Mouse (Mus musculus) olfactory bulb, adult 2 months (tissue): ENCODE measurements around the gene Deup1. TPM values are rescaled to one million over a fixed set of nuclear protein-coding genes. Genes with fewer than 3 reads are reported as not detected.
"Not testable (repeated sequence)": the region's sequence is repeated elsewhere in the genome, so short reads cannot be mapped to it uniquely, and the experiment has no call there.

Source experiments
- H3K27ac ChIP-seq: fragments of 200-500 bp; 2 replicates; pipeline ENCODE4 v1.5.1; 2012; ENCODE audit warnings: low read depth, low read length; ENCODE audit not compliant: insufficient read depth
- H3K4me1 ChIP-seq: fragments of 200-500 bp; 2 replicates; pipeline ENCODE4 v1.6.1; 2012; ENCODE audit warnings: low read length; ENCODE audit not compliant: control insufficient read depth, insufficient read depth
- H3K4me3 ChIP-seq: fragments of 200-500 bp; 2 replicates; pipeline ENCODE4 v1.5.1; 2012; ENCODE audit warnings: mild to moderate bottlenecking, low read depth, low read length, moderate library complexity; ENCODE audit not compliant: insufficient read depth
- CTCF ChIP-seq: fragments of 200-500 bp; IDR thresholded peaks from 2 replicates; pipeline ENCODE4 v1.5.1; 2012; ENCODE audit warnings: low read depth, mild to moderate bottlenecking, low read length, moderate library complexity; ENCODE audit not compliant: insufficient read depth
- POLR2A ChIP-seq: fragments of 200-500 bp; IDR thresholded peaks from 2 replicates; pipeline ENCODE4 v1.6.1; 2012; ENCODE audit warnings: mild to moderate bottlenecking, low read depth, low read length, moderate library complexity; ENCODE audit not compliant: insufficient read depth
- WGBS: fragments of 180-500 bp; shearing (Covaris S2); methylation state at CpG from one replicate; pipeline ENCODE4 v1.1.7; 2018; 5-methylcytosine and 5-hydroxymethylcytosine counted together
- polyA plus RNA-seq: library from polyadenylated mRNA; stranded (reverse); fragments of >200 nt; gene quantifications from 2 replicates; pipeline ENCODE4 v1.2.4, GENCODE M21; 2012; ENCODE audit warnings: low replicate concordance; ENCODE audit not compliant: missing spikeins, insufficient read depth, insufficient read length

The Deup1 gene
- polyA plus RNA-seq, 1 experiment = not detected

GRCm38 (mm10) chr9:15574750-15575454 is 52.8 kb downstream of the Deup1 start:
- H3K27ac ChIP-seq = no peak overlapping the region
- no peaks in the 10 kb centered on the region for H3K4me1 ChIP-seq
- H3K4me3 ChIP-seq = no peak overlapping the region
- 38% methylated on average over 13 of the region's 13 CpGs for WGBS
- TF ChIP-seq POLR2A (no peak), CTCF (no peak)

- TF ChIP-seq CTCF (no peak), POLR2A (no peak)
- Histone ChIP-seq H3K27ac (no peak overlapping the region), H3K4me3 (no peak overlapping the region), H3K4me1 (peaks cover 2% of the 10 kb centered on the region; the same call in 1 of the 2 replicates)
- 96% methylated on average over 7 of the region's 7 CpGs for WGBS
Observed at GRCm38 (mm10) chr9:15562353-15562752, 65.4 kb downstream of the Deup1 start.

GRCm38 (mm10) chr9:15560451-15560850 is 67.3 kb downstream of the Deup1 start:
- Histone ChIP-seq H3K4me1 (peaks cover 2% of the 10 kb centered on the region; the same call in 1 of the 2 replicates), H3K4me3 (no peak overlapping the region), H3K27ac (no peak overlapping the region)
- TF ChIP-seq CTCF (no peak), POLR2A (no peak)
- 62% methylated on average over 3 of the region's 3 CpGs for WGBS

- Histone ChIP-seq H3K4me1 (peaks cover 2% of the 10 kb centered on the region; the same call in 1 of the 2 replicates), H3K27ac (no peak overlapping the region), H3K4me3 (no peak overlapping the region)
- WGBS = 68% methylated on average over 8 of the region's 8 CpGs
- no peak for TF ChIP-seq POLR2A
- no peak for TF ChIP-seq CTCF
Observed at GRCm38 (mm10) chr9:15553322-15553721, 74.4 kb downstream of the Deup1 start.

GRCm38 (mm10) chr9:15551933-15552851 is 75.5 kb downstream of the Deup1 start:
- Histone ChIP-seq H3K27ac (no peak overlapping the region), H3K4me3 (no peak overlapping the region), H3K4me1 (no peaks in the 10 kb centered on the region)
- WGBS = 69% methylated on average over 15 of the region's 15 CpGs
- TF ChIP-seq CTCF = no peak
- TF ChIP-seq POLR2A = no peak

GRCm38 (mm10) chr9:15551073-15551472 is 76.7 kb downstream of the Deup1 start:
- WGBS = 90% methylated on average over 6 of the region's 6 CpGs
- H3K4me3 ChIP-seq, H3K4me1 ChIP-seq, H3K27ac ChIP-seq: not testable (repeated sequence)

GRCm38 (mm10) chr9:15550461-15550961 is 77.2 kb downstream of the Deup1 start:
- Histone ChIP-seq H3K27ac (no peak overlapping the region), H3K4me3 (no peak overlapping the region), H3K4me1 (no peaks in the 10 kb centered on the region)
- no peak for TF ChIP-seq POLR2A
- 86% methylated on average over 4 of the region's 4 CpGs for WGBS

GRCm38 (mm10) chr9:15541735-15542354 is 85.9 kb downstream of the Deup1 start:
- WGBS = 85% methylated on average over 5 of the region's 5 CpGs
- no peak overlapping the region for H3K27ac ChIP-seq
- no peaks in the 10 kb centered on the region for H3K4me1 ChIP-seq
- H3K4me3 ChIP-seq = no peak overlapping the region
- TF ChIP-seq POLR2A (no peak), CTCF (no peak)
